Mouse (Mus musculus) forebrain, postnatal 0 days (tissue): ENCODE results near the gene Ndufb2. TPM values are rescaled to one million over a fixed set of nuclear protein-coding genes. Genes with fewer than 3 reads are reported as not detected.

Experiments
- ATAC-seq: fragments of 200-750 bp; cut with Nextera tagmentation; 2 replicates; pipeline ENCODE4 v1.8.0; 2017; ENCODE audit warnings: mild to moderate bottlenecking, moderate library complexity
- DNase-seq: peaks from one replicate; pipeline ENCODE4 v3.0.0-alpha.2; 2015
- H3K27ac ChIP-seq: fragments of 300-500 bp; sonication (generic); 2 replicates; pipeline ENCODE4 v1.5.1; 2014; ENCODE audit warnings: low read depth, mild to moderate bottlenecking, antibody characterized with exemption, low read length, moderate library complexity, mixed read lengths
- H3K27me3 ChIP-seq: fragments of 300-500 bp; sonication (generic); 2 replicates; pipeline ENCODE4 v1.6.1; 2014; ENCODE audit warnings: mild to moderate bottlenecking, low read length, mixed read lengths; ENCODE audit not compliant: insufficient read depth
- H3K36me3 ChIP-seq: fragments of 300-500 bp; sonication (generic); 2 replicates; pipeline ENCODE4 v1.6.1; 2014; ENCODE audit warnings: mild to moderate bottlenecking, moderate library complexity; ENCODE audit not compliant: insufficient read depth
- H3K4me1 ChIP-seq: fragments of 300-500 bp; sonication (generic); 2 replicates; pipeline ENCODE4 v1.6.1; 2014; ENCODE audit warnings: antibody characterized with exemption; ENCODE audit not compliant: insufficient read depth
- H3K4me2 ChIP-seq: fragments of 300-500 bp; sonication (generic); 2 replicates; pipeline ENCODE4 v1.6.1; 2014; ENCODE audit warnings: low read depth, mild to moderate bottlenecking, moderate library complexity
- H3K4me3 ChIP-seq: fragments of 300-500 bp; sonication (generic); 2 replicates; pipeline ENCODE4 v1.5.1; 2014; ENCODE audit warnings: low read depth, low read length, mixed read lengths
- H3K9ac ChIP-seq: fragments of 300-500 bp; sonication (generic); 2 replicates; pipeline ENCODE4 v1.6.1; 2014; ENCODE audit warnings: mild to moderate bottlenecking
- H3K9me3 ChIP-seq: fragments of 300-500 bp; sonication (generic); 2 replicates; pipeline ENCODE4 v1.6.1; 2016; ENCODE audit warnings: low read length
- CTCF ChIP-seq: sonication (generic); IDR thresholded peaks from 2 replicates; pipeline ENCODE4 v1.5.1; 2016; ENCODE audit warnings: antibody characterized with exemption, control low read depth, low read depth
- WGBS: fragments of 180-500 bp; shearing (Covaris S2); extraction: QIAGEN DNeasy Blood & Tissue Kit; methylation state at CpG from one replicate; pipeline ENCODE4 v1.1.7; 2014; 5-methylcytosine and 5-hydroxymethylcytosine counted together
- polyA plus RNA-seq: library from polyadenylated mRNA; unstranded; fragments of >200 nt; fragmentation: Nextera tagmentation; extraction: Ambion mirVana; gene quantifications from 2 replicates; pipeline ENCODE4 v1.2.1, GENCODE M21; 2015
- total RNA-seq: library from RNA; depleted of rRNA; stranded (reverse); fragments of >200 nt; gene quantifications from 2 replicates; pipeline ENCODE4 v1.2.3, GENCODE M21; 2014

Gene Ndufb2
- total and polyA plus RNA-seq, 2 experiments from 2014 or later, result 220 to 500 TPM

DNA sequence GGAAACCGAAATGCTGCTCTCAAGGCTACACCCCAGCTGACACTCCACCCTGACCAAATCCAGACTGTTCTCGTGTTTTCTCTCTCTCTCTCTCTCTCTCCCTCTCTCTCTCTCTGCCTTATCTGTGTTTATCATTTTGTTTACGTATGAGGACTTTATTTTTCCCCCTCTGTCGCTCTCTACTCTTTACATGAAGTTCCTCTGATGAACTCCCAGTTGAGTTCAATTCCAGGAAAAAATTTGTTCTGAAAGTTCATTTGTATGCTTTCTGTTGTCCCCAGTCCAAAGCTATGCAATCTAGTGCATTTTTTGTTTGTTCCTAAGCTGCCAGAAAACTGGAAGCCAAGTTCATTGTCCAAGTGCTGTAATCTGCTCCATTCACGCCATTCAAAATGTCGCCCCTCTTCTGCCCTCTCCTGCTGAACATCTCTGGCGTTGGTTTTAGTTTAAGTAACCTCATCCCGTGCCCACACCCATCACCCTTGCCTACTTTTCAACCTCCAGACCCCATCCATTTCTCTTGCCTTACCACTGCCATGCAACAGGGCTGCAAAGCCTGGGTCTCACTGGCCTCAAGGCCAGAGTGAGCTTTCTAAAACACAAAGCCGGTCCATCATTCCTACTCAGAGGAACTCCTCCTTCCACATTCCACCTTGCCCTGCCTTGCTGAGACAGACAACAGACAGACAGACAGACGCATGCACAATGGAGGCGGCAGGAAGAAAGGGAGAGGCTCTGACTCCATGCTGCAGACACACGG is 37.3 kb upstream of the Ndufb2 start:
- Histone ChIP-seq H3K36me3 (no peaks in the 10 kb centered on the region), H3K9ac (no peak overlapping the region), H3K4me3 (no peak overlapping the region; the same call in 1 of the 2 replicates), H3K27ac (no peak overlapping the region), H3K4me1 (peaks cover 29% of the 10 kb centered on the region), H3K27me3 (no peaks in the 10 kb centered on the region), H3K9me3 (no peaks in the 10 kb centered on the region), H3K4me2 (peak overlapping the region; percentile 67)
- ATAC-seq, result no peak
- 43% methylated on average over 12 of the region's 12 CpGs for WGBS
- DNase-seq, result no peak
- TF ChIP-seq CTCF, result 0 out of 2 replicates have a peak, but pooled peaks have one; percentile 4

DNA sequence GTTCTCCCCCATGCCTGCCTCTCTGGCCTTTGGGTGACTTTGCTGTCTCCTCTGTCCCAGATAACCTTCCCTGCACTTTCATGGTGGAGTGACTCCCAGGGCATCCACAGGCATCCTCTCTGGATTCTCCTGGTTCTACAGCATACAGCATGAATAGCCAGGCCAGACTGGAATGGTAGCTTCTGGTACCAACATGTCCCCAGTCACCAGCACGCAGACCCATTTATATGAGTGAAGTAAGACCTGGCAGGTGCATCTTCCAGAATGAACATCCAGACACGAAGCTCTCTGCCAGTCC is 36.8 kb upstream of the Ndufb2 start:
- 56% methylated on average over 2 of the region's 2 CpGs for WGBS

GRCm38 (mm10) chr6:39556900-39557659 is 35.3 kb upstream of the Ndufb2 start:
- Histone ChIP-seq H3K4me1 (peaks cover 29% of the 10 kb centered on the region), H3K9me3 (no peaks in the 10 kb centered on the region), H3K9ac (peak overlapping the region; percentile 75), H3K36me3 (no peaks in the 10 kb centered on the region), H3K4me2 (peak overlapping the region; percentile 67), H3K27ac (peak overlapping the region; percentile 87), H3K4me3 (peak overlapping the region; percentile 83), H3K27me3 (no peaks in the 10 kb centered on the region)
- TF ChIP-seq CTCF, result no peak
- DNase-seq, result peak; percentile 55
- under 1% methylated on average over 47 of the region's 54 CpGs for whole genome bisulfite sequencing
- peak; percentile 72 for ATAC-seq

More for the DNA sequence above, 36.8 kb upstream of the Ndufb2 start:
- ATAC-seq (no peak), DNase-seq (no peak)
- no peak overlapping the region for H3K27ac ChIP-seq
- TF ChIP-seq CTCF, result no peak
- H3K36me3 ChIP-seq, result no peaks in the 10 kb centered on the region
- H3K27me3 ChIP-seq, result no peaks in the 10 kb centered on the region
- no peak overlapping the region for H3K9ac ChIP-seq
- peak overlapping the region; percentile 67 for H3K4me2 ChIP-seq
- no peak overlapping the region; the same call in 1 of the 2 replicates for H3K4me3 ChIP-seq
- H3K4me1 ChIP-seq, result peaks cover 29% of the 10 kb centered on the region
- H3K9me3 ChIP-seq, result no peaks in the 10 kb centered on the region

- peak within 1 kb of the TSS; percentile 67 for H3K4me2 ChIP-seq
- H3K9ac ChIP-seq, result peak within 1 kb of the TSS; percentile 75
- no peaks in the 10 kb centered on the region for H3K36me3 ChIP-seq
- peak within 1 kb of the TSS; percentile 83 for H3K4me3 ChIP-seq
- ATAC-seq (peak; percentile 96), DNase-seq (peak; percentile 93)
- H3K27me3 ChIP-seq, result no peaks in the 10 kb centered on the region
- peaks cover 31% of the 10 kb centered on the region for H3K4me1 ChIP-seq
- no peaks in the 10 kb centered on the region for H3K9me3 ChIP-seq
- 2% methylated on average over 41 of the region's 50 CpGs for WGBS
- TF ChIP-seq CTCF, result no peak
- H3K27ac ChIP-seq, result peak within 1 kb of the TSS; percentile 87
Observed at GRCm38 (mm10) chr6:39557723-39558261, 34.6 kb upstream of the Ndufb2 start, which contains the start of gene Dennd2a. Dennd2a (minus strand) TSS chr6:39557867.

DNA sequence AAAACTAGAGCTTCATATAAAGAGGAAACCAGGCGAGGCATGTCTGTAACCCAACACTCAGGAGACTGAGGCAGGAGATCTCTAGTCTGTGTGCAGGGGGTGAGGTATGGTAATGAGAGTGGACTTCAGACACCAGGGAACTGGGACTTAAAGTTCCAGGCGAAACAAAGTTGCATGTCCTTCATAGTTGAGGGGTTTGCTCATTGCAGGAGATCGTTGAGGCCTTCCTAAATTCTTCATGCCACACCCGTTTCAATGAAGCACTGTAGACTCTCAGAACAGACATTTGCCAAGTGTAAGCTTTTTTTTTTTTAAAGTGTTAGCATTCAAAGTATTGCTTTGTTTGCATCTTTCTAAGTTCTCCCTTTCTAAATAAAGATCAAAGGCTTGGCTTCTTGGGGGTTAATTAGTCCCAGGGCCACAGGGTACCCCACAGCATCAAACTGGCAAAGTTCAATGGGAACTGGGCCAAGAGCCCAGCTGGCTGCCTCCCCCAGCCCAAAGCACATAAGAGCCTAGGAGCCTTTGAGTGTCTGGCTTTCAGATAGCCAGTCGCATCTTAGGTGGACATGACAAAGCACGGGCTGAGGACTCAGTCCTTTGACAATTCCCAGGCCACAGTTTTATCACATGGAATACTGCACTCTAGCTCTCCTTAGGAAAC is 33.0 kb upstream of the Ndufb2 start:
- H3K27me3 ChIP-seq, result no peaks in the 10 kb centered on the region
- H3K4me2 ChIP-seq, result no peak overlapping the region
- WGBS, result 40% methylated on average over 6 of the region's 6 CpGs
- H3K27ac ChIP-seq, result no peak overlapping the region
- H3K9me3 ChIP-seq, result no peaks in the 10 kb centered on the region
- H3K4me1 ChIP-seq, result peaks cover 31% of the 10 kb centered on the region
- ATAC-seq (no peak), DNase-seq (no peak)
- no peak overlapping the region for H3K4me3 ChIP-seq
- H3K9ac ChIP-seq, result no peak overlapping the region
- H3K36me3 ChIP-seq, result no peaks in the 10 kb centered on the region
- TF ChIP-seq CTCF, result no peak

- H3K4me3 ChIP-seq, result peak overlapping the region; percentile 9; the same call in 1 of the 2 replicates
Observed at GRCm38 (mm10) chr6:39562166-39563015, 30.0 kb upstream of the Ndufb2 start.

More at GRCm38 (mm10) chr6:39562166-39563015, 30.0 kb upstream of the Ndufb2 start:
- DNase-seq (peak; percentile 93), ATAC-seq (peak; percentile 66)
- 20% methylated on average over 23 of the region's 23 CpGs for WGBS
- TF ChIP-seq CTCF, result peak; percentile 95
- H3K9me3 ChIP-seq, result no peaks in the 10 kb centered on the region
- peaks cover 7% of the 10 kb centered on the region for H3K4me1 ChIP-seq
- no peaks in the 10 kb centered on the region for H3K36me3 ChIP-seq
- H3K27ac ChIP-seq, result no peak overlapping the region
- H3K9ac ChIP-seq, result no peak overlapping the region
- H3K27me3 ChIP-seq, result no peaks in the 10 kb centered on the region
- H3K4me2 ChIP-seq, result peak overlapping the region; percentile 40
